Mouse (Mus musculus) embryo, embryonic 11 days (tissue): ENCODE results near the gene Mrvi1.
A peak's percentile ranks its signal among the peaks of the same experiment; 100 is the strongest.

Experiments
- DNase-seq: peaks from one replicate; pipeline ENCODE4 v3.0.0-alpha.2; 2015

The Mrvi1 gene

GRCm38 (mm10) chr7:110823593-110823992, 158.7 kb downstream of the Mrvi1 start:
- DNase-seq = no peak

GRCm38 (mm10) chr7:110823076-110823475, 159.2 kb downstream of the Mrvi1 start:
- no peak for DNase-seq

GRCm38 (mm10) chr7:110822055-110822454, 160.2 kb downstream of the Mrvi1 start:
- no peak for DNase-seq

- no peak for DNase-seq
Observed at GRCm38 (mm10) chr7:110821653-110822052, 160.6 kb downstream of the Mrvi1 start.

GRCm38 (mm10) chr7:110821068-110821467, 161.2 kb downstream of the Mrvi1 start:
- DNase-seq = peak; percentile 42

- no peak for DNase-seq
Observed at GRCm38 (mm10) chr7:110818787-110819350, 163.4 kb downstream of the Mrvi1 start.
